Comparison of ENCODE assay signal across 36 mouse cellular contexts in genomic region chr12:89829927-89830326, GRCm38 (mm10).
"Had no signal": no experiment of that assay in that cellular context is flagged by ENCODE, and none has a peak within 500 bp of the region (broad histone marks: within the 10 kb centered on the region; RNA-seq: fewer than 3 reads in every experiment).

No protein-coding gene starts in this region.

- H3K4me2 ChIP-seq: heart, embryonic 11.5 days; heart, embryonic 12.5 days; heart, embryonic 13.5 days; heart, embryonic 15.5 days; hindbrain, embryonic 12.5 days; hindbrain, embryonic 13.5 days; hindbrain, embryonic 14.5 days; hindbrain, embryonic 15.5 days; intestine, embryonic 15.5 days; kidney, embryonic 15.5 days had no signal

- H3K4me3 ChIP-seq: heart, adult 2 months; heart, embryonic 10.5 days; heart, embryonic 12.5 days; heart, embryonic 13.5 days; heart, embryonic 15.5 days; hindbrain, embryonic 10.5 days; hindbrain, embryonic 12.5 days; hindbrain, embryonic 13.5 days; hindbrain, embryonic 15.5 days; intestine, embryonic 15.5 days; kidney, embryonic 15.5 days; layer of hippocampus, adult 2 months had no signal

- H3K36me3 ChIP-seq: heart, embryonic 10.5 days; heart, embryonic 12.5 days; heart, embryonic 13.5 days; heart, embryonic 15.5 days; hindbrain, embryonic 10.5 days; hindbrain, embryonic 12.5 days; hindbrain, embryonic 13.5 days; hindbrain, embryonic 15.5 days; intestine, embryonic 15.5 days; kidney, embryonic 15.5 days had no signal

- H3K27ac ChIP-seq: heart, adult 2 months; heart, embryonic 10.5 days; heart, embryonic 13.5 days; heart, embryonic 15.5 days; hindbrain, embryonic 10.5 days; hindbrain, embryonic 12.5 days; hindbrain, embryonic 13.5 days; hindbrain, embryonic 14.5 days; hindbrain, embryonic 15.5 days; hindbrain, postnatal 0 days; intestine, embryonic 15.5 days; kidney, embryonic 15.5 days; kidney, postnatal 0 days; layer of hippocampus, adult 2 months had no signal

- DNase-seq: heart, adult 18-20 months; heart, adult 2 months; heart, postnatal 10 days; heart, postnatal 14 days; heart, postnatal 36 days; heart, postnatal 4 days; kidney, adult 11 months; kidney, adult 18-20 months; kidney, adult 2 months; kidney, adult 8-10 months; kidney, adult 9 months; kidney, postnatal 10 days; kidney, postnatal 14 days; kidney, postnatal 25 days; kidney, postnatal 36 days; kidney, postnatal 4 days; layer of hippocampus, adult 9-11 months had no signal

- H3K9ac ChIP-seq: heart, embryonic 12.5 days; heart, embryonic 13.5 days; heart, embryonic 15.5 days; hindbrain, embryonic 12.5 days; hindbrain, embryonic 13.5 days; hindbrain, embryonic 14.5 days; hindbrain, embryonic 15.5 days; intestine, embryonic 15.5 days; kidney, embryonic 15.5 days had no signal

- H3K27me3 ChIP-seq: heart, embryonic 12.5 days; heart, embryonic 13.5 days; heart, embryonic 15.5 days; hindbrain, embryonic 12.5 days; hindbrain, embryonic 13.5 days; hindbrain, embryonic 15.5 days; intestine, embryonic 15.5 days; kidney, embryonic 15.5 days had no signal

- ATAC-seq: hindbrain, embryonic 16.5 days; hindbrain, postnatal 0 days; inflammation-experienced regulatory T-cells, adult 6 months; intestine, embryonic 15.5 days; intestine, embryonic 16.5 days; intestine, postnatal 0 days had no signal

- H3K4me1 ChIP-seq: heart, embryonic 10.5 days; heart, embryonic 12.5 days; heart, embryonic 13.5 days; heart, embryonic 15.5 days; hindbrain, embryonic 10.5 days; hindbrain, embryonic 12.5 days; hindbrain, embryonic 15.5 days; intestine, embryonic 15.5 days; kidney, embryonic 15.5 days had no signal

- H3K9me3 ChIP-seq: heart, embryonic 10.5 days; heart, embryonic 12.5 days; heart, embryonic 13.5 days; heart, embryonic 15.5 days; hindbrain, embryonic 10.5 days; hindbrain, embryonic 12.5 days; hindbrain, embryonic 13.5 days; hindbrain, embryonic 15.5 days; intestine, embryonic 15.5 days; kidney, embryonic 15.5 days had no signal
